Mouse (Mus musculus) bone marrow, adult 2 months (tissue): ENCODE data around the gene Cfap45.

Experiments
- CTCF ChIP-seq: fragments of 200-500 bp; IDR thresholded peaks from 2 replicates; pipeline ENCODE4 v1.5.1; 2011; ENCODE audit warnings: low read length, control low read depth; ENCODE audit not compliant: control insufficient read depth, insufficient read depth
- POLR2A ChIP-seq: fragments of 200-500 bp; IDR thresholded peaks from 2 replicates; pipeline ENCODE4 v1.6.1; 2011; ENCODE audit warnings: low read depth, mild to moderate bottlenecking, control low read depth, low read length, borderline replicate concordance; ENCODE audit not compliant: control insufficient read depth

DNA sequence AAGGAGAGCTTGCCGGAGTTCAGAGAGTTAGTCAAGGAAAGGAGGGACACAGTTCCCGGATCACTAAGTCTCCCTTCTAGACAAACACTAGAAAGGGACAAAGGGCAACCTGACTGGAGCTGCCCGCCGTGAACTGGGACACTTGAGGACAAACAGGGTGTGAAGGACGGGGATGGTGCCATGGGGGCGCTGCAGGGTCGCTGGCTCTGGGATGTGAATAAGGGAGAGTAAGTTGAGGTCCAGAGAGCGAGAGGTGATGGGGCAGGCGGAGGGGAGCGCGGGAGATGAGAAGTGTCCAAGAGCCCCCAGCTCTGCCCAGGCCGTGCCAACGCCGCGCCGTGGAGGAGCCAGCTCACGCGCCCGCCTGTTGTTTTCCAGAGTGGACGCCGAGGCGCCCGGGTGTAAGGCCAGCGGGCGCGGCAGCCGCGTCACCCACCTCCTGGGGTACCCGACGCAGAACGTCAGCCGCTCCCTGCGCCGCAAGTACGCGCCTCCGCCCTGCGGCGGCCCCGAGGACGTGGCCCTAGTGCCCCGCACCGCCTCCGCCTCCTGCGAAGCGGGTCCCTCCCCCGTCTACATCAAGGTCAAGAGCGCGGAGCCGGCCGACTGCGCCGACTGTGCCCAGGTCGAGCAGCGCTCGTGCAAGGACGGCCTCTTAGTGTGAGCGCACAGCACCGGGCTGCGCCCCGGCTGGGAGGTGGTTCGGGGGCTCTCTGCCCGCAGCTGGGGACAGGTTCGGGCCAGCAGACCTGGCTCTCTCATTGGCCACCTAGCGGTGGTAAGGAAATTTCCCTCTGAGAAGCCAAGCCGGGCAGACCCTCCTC is 42.3 kb downstream of the Cfap45 start:
- TF ChIP-seq POLR2A (no peak), CTCF (peak; percentile 67)
